Mouse (Mus musculus): ENCODE data around the gene Sergef. TPM values are rescaled to one million over a fixed set of nuclear protein-coding genes. Genes with fewer than 3 reads are reported as not detected.

Sergef gene
- total and polyA plus RNA-seq, 2 experiments from 2014 or later: 46.9 to 50.7 TPM

GRCm38 (mm10) chr7:46597006-46597405, 42.6 kb downstream of the Sergef start:
- no peaks in the 10 kb centered on the region for H3K27me3 ChIP-seq (ENCODE audit: insufficient read depth, low read length)
- 96% methylated on average over 2 of the region's 2 CpGs for WGBS
- 0 out of 2 replicates have a peak, but pooled peaks cover 3% of the 10 kb centered on the region for H3K4me1 ChIP-seq (ENCODE audit: insufficient read depth)

GRCm38 (mm10) chr7:46591546-46591945, 48.1 kb downstream of the Sergef start:
- Histone ChIP-seq H3K4me1 (ENCODE audit: insufficient read depth) (no peaks in the 10 kb centered on the region), H3K9me3 (ENCODE audit: low read length) (no peaks in the 10 kb centered on the region), H3K27me3 (ENCODE audit: insufficient read depth, low read length) (no peaks in the 10 kb centered on the region), H3K36me3 (ENCODE audit: insufficient read depth) (peaks cover 5% of the 10 kb centered on the region; the same call in 1 of the 2 replicates), H3K9ac (no peak overlapping the region), H3K27ac (ENCODE audit: low read depth, low read length) (no peak overlapping the region), H3K4me2 (ENCODE audit: low read depth) (no peak overlapping the region), H3K4me3 (ENCODE audit: low read depth, low read length) (no peak overlapping the region)
- WGBS: 58% methylated on average over 7 of the region's 7 CpGs
- TF ChIP-seq CTCF (IDR thresholded peaks at IDR 0.05; ENCODE audit: low read depth): no peak
- ATAC-seq: no peak
- peak; percentile 9 for DNase-seq

More at GRCm38 (mm10) chr7:46597006-46597405, 42.6 kb downstream of the Sergef start:
- no peaks in the 10 kb centered on the region for H3K36me3 ChIP-seq (ENCODE audit: insufficient read depth)
- ATAC-seq: no peak
- DNase-seq: no peak
- H3K27ac ChIP-seq (ENCODE audit: low read depth, low read length): no peak overlapping the region
- H3K4me2 ChIP-seq (ENCODE audit: low read depth): no peak overlapping the region
- no peak for TF ChIP-seq CTCF (IDR thresholded peaks at IDR 0.05; ENCODE audit: low read depth)
- H3K9ac ChIP-seq: no peak overlapping the region
- no peak overlapping the region for H3K4me3 ChIP-seq (ENCODE audit: low read depth, low read length)
- H3K9me3 ChIP-seq (ENCODE audit: low read length): no peaks in the 10 kb centered on the region

- no peak for ATAC-seq
- WGBS: 87% methylated on average over 12 of the region's 12 CpGs
These were observed 50.4 kb downstream of the Sergef start for GRCm38 (mm10) chr7:46589181-46589580.

GRCm38 (mm10) chr7:46588005-46588404, 51.6 kb downstream of the Sergef start:
- DNase-seq (no peak), ATAC-seq (no peak)
- Histone ChIP-seq H3K27me3 (ENCODE audit: insufficient read depth, low read length) (no peaks in the 10 kb centered on the region), H3K36me3 (ENCODE audit: insufficient read depth) (peaks cover 12% of the 10 kb centered on the region), H3K27ac (ENCODE audit: low read depth, low read length) (no peak overlapping the region), H3K4me1 (ENCODE audit: insufficient read depth) (no peaks in the 10 kb centered on the region), H3K4me2 (ENCODE audit: low read depth) (no peak overlapping the region), H3K4me3 (ENCODE audit: low read depth, low read length) (no peak overlapping the region), H3K9ac (no peak overlapping the region), H3K9me3 (ENCODE audit: low read length) (no peaks in the 10 kb centered on the region)
- 73% methylated on average over 7 of the region's 7 CpGs for WGBS
- TF ChIP-seq CTCF (IDR thresholded peaks at IDR 0.05; ENCODE audit: low read depth): no peak

More at GRCm38 (mm10) chr7:46589181-46589580, 50.4 kb downstream of the Sergef start:
- Histone ChIP-seq H3K9ac (no peak overlapping the region), H3K4me1 (ENCODE audit: insufficient read depth) (no peaks in the 10 kb centered on the region), H3K27me3 (ENCODE audit: insufficient read depth, low read length) (no peaks in the 10 kb centered on the region), H3K27ac (ENCODE audit: low read depth, low read length) (no peak overlapping the region), H3K36me3 (ENCODE audit: insufficient read depth) (peaks cover 12% of the 10 kb centered on the region), H3K4me2 (ENCODE audit: low read depth) (no peak overlapping the region), H3K9me3 (ENCODE audit: low read length) (no peaks in the 10 kb centered on the region), H3K4me3 (ENCODE audit: low read depth, low read length) (no peak overlapping the region)
- no peak for DNase-seq
- no peak for TF ChIP-seq CTCF (IDR thresholded peaks at IDR 0.05; ENCODE audit: low read depth)

- Histone ChIP-seq H3K4me2 (ENCODE audit: low read depth) (no peak overlapping the region), H3K9ac (no peak overlapping the region), H3K27ac (ENCODE audit: low read depth, low read length) (no peak overlapping the region), H3K9me3 (ENCODE audit: low read length) (no peaks in the 10 kb centered on the region), H3K27me3 (ENCODE audit: insufficient read depth, low read length) (no peaks in the 10 kb centered on the region), H3K4me3 (ENCODE audit: low read depth, low read length) (no peak overlapping the region), H3K4me1 (ENCODE audit: insufficient read depth) (no peaks in the 10 kb centered on the region), H3K36me3 (ENCODE audit: insufficient read depth) (peaks cover 12% of the 10 kb centered on the region)
- ATAC-seq (peak; percentile 59), DNase-seq (peak; percentile 20)
- whole genome bisulfite sequencing: 62% methylated on average over 17 of the region's 17 CpGs
- TF ChIP-seq CTCF (IDR thresholded peaks at IDR 0.05; ENCODE audit: low read depth): no peak
These were observed 52.1 kb downstream of the Sergef start for GRCm38 (mm10) chr7:46587466-46587865.

GRCm38 (mm10) chr7:46586621-46587216, 52.9 kb downstream of the Sergef start:
- TF ChIP-seq CTCF (IDR thresholded peaks at IDR 0.05; ENCODE audit: low read depth): no peak
- ATAC-seq: no peak
- Histone ChIP-seq H3K4me1 (ENCODE audit: insufficient read depth) (no peaks in the 10 kb centered on the region), H3K27ac (ENCODE audit: low read depth, low read length) (no peak overlapping the region), H3K4me2 (ENCODE audit: low read depth) (no peak overlapping the region), H3K9me3 (ENCODE audit: low read length) (no peaks in the 10 kb centered on the region), H3K4me3 (ENCODE audit: low read depth, low read length) (no peak overlapping the region), H3K27me3 (ENCODE audit: insufficient read depth, low read length) (no peaks in the 10 kb centered on the region), H3K36me3 (ENCODE audit: insufficient read depth) (peaks cover 12% of the 10 kb centered on the region), H3K9ac (no peak overlapping the region)
- WGBS: 77% methylated on average over 10 of the region's 10 CpGs
- DNase-seq: no peak

- WGBS: 98% methylated on average over 6 of the region's 6 CpGs
- no peak for TF ChIP-seq CTCF (IDR thresholded peaks at IDR 0.05; ENCODE audit: low read depth)
These were observed 56.9 kb downstream of the Sergef start for GRCm38 (mm10) chr7:46582750-46583149.

More at GRCm38 (mm10) chr7:46582750-46583149, 56.9 kb downstream of the Sergef start:
- Histone ChIP-seq H3K27ac (ENCODE audit: low read depth, low read length) (no peak overlapping the region), H3K4me2 (ENCODE audit: low read depth) (no peak overlapping the region), H3K4me3 (ENCODE audit: low read depth, low read length) (no peak overlapping the region), H3K9ac (no peak overlapping the region), H3K4me1 (ENCODE audit: insufficient read depth) (no peaks in the 10 kb centered on the region), H3K27me3 (ENCODE audit: insufficient read depth, low read length) (no peaks in the 10 kb centered on the region), H3K9me3 (ENCODE audit: low read length) (no peaks in the 10 kb centered on the region), H3K36me3 (ENCODE audit: insufficient read depth) (peaks cover 9% of the 10 kb centered on the region; the same call in 1 of the 2 replicates)
- DNase-seq (no peak), ATAC-seq (no peak)
